Mouse (Mus musculus) liver, adult 2 months (tissue): Measurements from ENCODE around the gene Fto. TPM values are rescaled to one million over a fixed set of nuclear protein-coding genes. Genes with fewer than 3 reads are reported as not detected.

Experiments
- DNase-seq: peaks from one replicate; pipeline ENCODE4 v3.0.0-alpha.2; 2011; ENCODE audit warnings: low read depth, low spot score; ENCODE audit errors: extremely low read depth
- H3K27ac ChIP-seq: fragments of 200-500 bp; replicated peaks from 2 replicates; pipeline ENCODE4 v1.5.1; 2012; ENCODE audit warnings: low read depth, mild to moderate bottlenecking, control low read depth, inconsistent platforms, low read length; ENCODE audit not compliant: insufficient read depth
- H3K27me3 ChIP-seq: fragments of 200-500 bp; 2 replicates; pipeline ENCODE4 v1.6.1; 2012; ENCODE audit warnings: mild to moderate bottlenecking, moderate library complexity, low read length, inconsistent platforms; ENCODE audit not compliant: control insufficient read depth, insufficient read depth
- H3K36me3 ChIP-seq: fragments of 200-500 bp; 2 replicates; pipeline ENCODE4 v1.6.1; 2012; ENCODE audit warnings: low read length, inconsistent platforms; ENCODE audit not compliant: control insufficient read depth, insufficient read depth
- H3K4me1 ChIP-seq: fragments of 200-500 bp; 2 replicates; pipeline ENCODE4 v1.6.1; 2011; ENCODE audit warnings: low read length; ENCODE audit not compliant: control insufficient read depth, insufficient read depth
- H3K4me3 ChIP-seq: fragments of 200-500 bp; 2 replicates; pipeline ENCODE4 v1.5.1; 2011; ENCODE audit warnings: low read depth, mild to moderate bottlenecking, control low read depth, low read length, moderate library complexity; ENCODE audit not compliant: insufficient read depth
- H3K79me2 ChIP-seq: fragments of 200-500 bp; 2 replicates; pipeline ENCODE4 v1.6.1; 2012; ENCODE audit warnings: inconsistent platforms, mild to moderate bottlenecking, low read length, moderate library complexity; ENCODE audit not compliant: control insufficient read depth, insufficient read depth
- H3K9ac ChIP-seq: fragments of 200-500 bp; 2 replicates; pipeline ENCODE4 v1.6.1; 2012; ENCODE audit warnings: low read depth, mild to moderate bottlenecking, control low read depth, inconsistent platforms, low read length
- CTCF ChIP-seq: fragments of 200-500 bp; IDR thresholded peaks from 2 replicates; pipeline ENCODE4 v1.5.1; 2011; ENCODE audit warnings: low read depth, low read length, control low read depth
- POLR2A ChIP-seq: fragments of 200-500 bp; IDR thresholded peaks from 2 replicates; pipeline ENCODE4 v1.6.1; 2011; ENCODE audit warnings: low read length, control low read depth; ENCODE audit not compliant: insufficient read depth; ENCODE audit errors: extremely low read depth
- WGBS: fragments of 180-500 bp; shearing (Covaris S2); methylation state at CpG from one replicate; pipeline ENCODE4 v1.1.7; 2018; 5-methylcytosine and 5-hydroxymethylcytosine counted together
- polyA plus RNA-seq: library from polyadenylated mRNA; depleted of rRNA; stranded (reverse); fragments of >200 nt; gene quantifications from 2 replicates; pipeline ENCODE4 v1.2.3, GENCODE M21; 2012
- total RNA-seq: library from RNA; depleted of rRNA; stranded (reverse); fragments of >200 nt; gene quantifications from 2 replicates; pipeline ENCODE4 v1.2.3, GENCODE M21; 2014

Fto gene
- total and polyA plus RNA-seq, 2 experiments = 14.1 to 15.6 TPM

DNA sequence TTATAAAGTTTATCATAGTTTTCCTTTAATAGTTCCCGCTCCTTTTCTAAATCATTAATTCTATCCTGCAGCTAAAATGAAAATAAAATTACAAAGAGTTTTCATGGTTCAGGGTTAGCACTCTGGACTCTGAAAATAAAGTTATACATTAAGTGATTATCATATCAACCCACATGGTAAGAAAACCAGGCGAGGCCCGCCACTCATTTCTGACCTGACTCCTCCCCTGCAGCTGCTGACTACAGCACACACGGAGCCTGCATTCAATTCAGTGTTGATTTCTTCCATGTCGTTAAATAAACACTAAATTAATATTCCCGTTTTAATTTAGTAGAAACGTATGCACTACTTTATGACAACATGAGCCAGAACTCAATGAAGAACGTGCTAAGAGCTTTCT is 27.1 kb upstream of the Fto start:
- H3K4me3 ChIP-seq = no peak overlapping the region
- no peak for TF ChIP-seq CTCF
- no peak for TF ChIP-seq POLR2A
- H3K4me1 ChIP-seq = no peaks in the 10 kb centered on the region

GRCm38 (mm10) chr8:91290576-91290975 is 22.7 kb upstream of the Fto start:
- Histone ChIP-seq H3K4me3 (no peak overlapping the region), H3K36me3 (0 out of 2 replicates have a peak, but pooled peaks cover 2% of the 10 kb centered on the region), H3K9ac (no peak overlapping the region), H3K4me1 (no peaks in the 10 kb centered on the region), H3K27me3 (no peaks in the 10 kb centered on the region), H3K79me2 (no peaks in the 10 kb centered on the region), H3K27ac (no peak overlapping the region)
- TF ChIP-seq POLR2A = no peak
- no peak for TF ChIP-seq CTCF
- DNase-seq = peak; percentile 20
- WGBS = 89% methylated on average over 4 of the region's 4 CpGs

More for the DNA sequence above, 27.1 kb upstream of the Fto start:
- Histone ChIP-seq H3K27me3 (no peaks in the 10 kb centered on the region), H3K36me3 (0 out of 2 replicates have a peak, but pooled peaks cover 2% of the 10 kb centered on the region), H3K27ac (no peak overlapping the region), H3K9ac (no peak overlapping the region), H3K79me2 (no peaks in the 10 kb centered on the region)
- no peak for DNase-seq
- 95% methylated on average over 8 of the region's 8 CpGs for WGBS

DNA sequence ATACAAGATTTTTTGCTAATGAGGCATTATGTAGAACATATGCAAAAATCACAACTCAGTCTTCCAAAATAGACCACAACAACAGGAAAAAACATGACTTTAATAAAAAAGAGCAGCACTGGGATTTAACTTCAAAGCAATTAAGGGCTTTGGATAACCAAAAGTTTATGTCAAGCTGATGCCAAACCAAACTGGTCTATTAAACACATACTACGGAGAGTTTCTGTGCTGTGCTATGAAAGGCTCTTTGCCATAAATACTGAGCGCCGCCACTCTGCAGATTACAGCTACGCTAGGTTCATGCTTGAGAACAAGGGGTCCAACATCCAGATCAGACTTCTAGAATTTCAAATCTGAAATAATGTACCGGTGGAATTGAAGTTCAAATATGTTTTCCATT is 17.5 kb upstream of the Fto start:
- Histone ChIP-seq H3K4me3 (no peak overlapping the region), H3K27me3 (no peaks in the 10 kb centered on the region), H3K27ac (no peak overlapping the region), H3K4me1 (no peaks in the 10 kb centered on the region), H3K9ac (no peak overlapping the region), H3K79me2 (no peaks in the 10 kb centered on the region), H3K36me3 (peaks cover 7% of the 10 kb centered on the region)
- TF ChIP-seq CTCF = no peak
- no peak for TF ChIP-seq POLR2A
- DNase-seq = no peak
- WGBS = 96% methylated on average over 5 of the region's 5 CpGs

- H3K27me3 ChIP-seq = no peaks in the 10 kb centered on the region
- TF ChIP-seq CTCF = no peak
- TF ChIP-seq POLR2A = no peak
- H3K4me1 ChIP-seq = no peaks in the 10 kb centered on the region
- 98% methylated on average over 2 of the region's 2 CpGs for WGBS
- no peak overlapping the region for H3K9ac ChIP-seq
- H3K4me3 ChIP-seq = no peak overlapping the region
- H3K27ac ChIP-seq = no peak overlapping the region
- H3K79me2 ChIP-seq = no peaks in the 10 kb centered on the region
- no peak for DNase-seq
- H3K36me3 ChIP-seq = peaks cover 12% of the 10 kb centered on the region
These were observed 14.7 kb upstream of the Fto start for GRCm38 (mm10) chr8:91298672-91299071.

GRCm38 (mm10) chr8:91304481-91305386 is 8.6 kb upstream of the Fto start:
- H3K27ac ChIP-seq = no peak overlapping the region
- no peak overlapping the region for H3K9ac ChIP-seq
- no peak overlapping the region for H3K4me3 ChIP-seq
- no peaks in the 10 kb centered on the region for H3K79me2 ChIP-seq
- TF ChIP-seq POLR2A (no peak), CTCF (peak; percentile 9; the same call in 1 of the 2 replicates)
- no peaks in the 10 kb centered on the region for H3K27me3 ChIP-seq
- H3K4me1 ChIP-seq = no peaks in the 10 kb centered on the region
- no peak for DNase-seq
- 92% methylated on average over 17 of the region's 17 CpGs for WGBS
- H3K36me3 ChIP-seq = peaks cover 5% of the 10 kb centered on the region; the same call in 1 of the 2 replicates

- TF ChIP-seq CTCF = no peak
- TF ChIP-seq POLR2A = no peak
- DNase-seq = no peak
- peak overlapping the region; percentile 72; the same call in 1 of the 2 replicates for H3K4me3 ChIP-seq
- H3K79me2 ChIP-seq = peaks cover 17% of the 10 kb centered on the region
- no peak overlapping the region for H3K9ac ChIP-seq
- no peaks in the 10 kb centered on the region for H3K36me3 ChIP-seq
- H3K4me1 ChIP-seq = peaks cover 1% of the 10 kb centered on the region; the same call in 1 of the 2 replicates
- H3K27ac ChIP-seq = no peak overlapping the region
- H3K27me3 ChIP-seq = no peaks in the 10 kb centered on the region
- whole genome bisulfite sequencing = 75% methylated on average over 2 of the region's 2 CpGs
These were observed 983 bp upstream of the Fto start for GRCm38 (mm10) chr8:91312342-91312741.
